Mouse (Mus musculus) hindbrain, embryonic 11.5 days (tissue): ENCODE results near the gene Zfp989. TPM values are rescaled to one million over a fixed set of nuclear protein-coding genes. Genes with fewer than 3 reads are reported as not detected.
"Not testable (repeated sequence)": the region's sequence is repeated elsewhere in the genome, so short reads cannot be mapped to it uniquely, and the experiment has no call there.

Source experiments
- ATAC-seq: fragments of 200-750 bp; cut with Nextera tagmentation; 2 replicates; pipeline ENCODE4 v1.8.0; 2017; ENCODE audit warnings: mild to moderate bottlenecking, moderate TSS enrichment, moderate library complexity; ENCODE audit not compliant: low FRiP score
- DNase-seq: peaks from one replicate; pipeline ENCODE4 v3.0.0-alpha.2; 2015; ENCODE audit warnings: low spot score
- H3K27ac ChIP-seq: fragments of 300-500 bp; sonication (generic); 2 replicates; pipeline ENCODE4 v1.5.1; 2014; ENCODE audit warnings: mild to moderate bottlenecking, low read depth, low read length
- H3K27me3 ChIP-seq: fragments of 300-500 bp; sonication (generic); 2 replicates; pipeline ENCODE4 v1.6.1; 2014; ENCODE audit warnings: mild to moderate bottlenecking, low read length, moderate library complexity, mixed read lengths; ENCODE audit not compliant: control insufficient read depth, insufficient read depth
- H3K36me3 ChIP-seq: fragments of 300-500 bp; sonication (generic); 2 replicates; pipeline ENCODE4 v1.6.1; 2014; ENCODE audit warnings: mild to moderate bottlenecking, low read length, moderate library complexity, mixed read lengths; ENCODE audit not compliant: control insufficient read depth, insufficient read depth
- H3K4me1 ChIP-seq: fragments of 300-500 bp; sonication (generic); replicated peaks from 2 replicates; pipeline ENCODE4 v1.6.1; 2014; ENCODE audit warnings: low read length, mixed read lengths; ENCODE audit not compliant: control insufficient read depth, insufficient read depth
- H3K4me2 ChIP-seq: fragments of 300-500 bp; sonication (generic); replicated peaks from 2 replicates; pipeline ENCODE4 v1.6.1; 2014; ENCODE audit warnings: mild to moderate bottlenecking, low read depth, low read length
- H3K4me3 ChIP-seq: fragments of 300-500 bp; sonication (generic); 2 replicates; pipeline ENCODE4 v1.5.1; 2014; ENCODE audit warnings: low read depth, low read length
- H3K9ac ChIP-seq: fragments of 300-500 bp; sonication (generic); 2 replicates; pipeline ENCODE4 v1.6.1; 2014; ENCODE audit warnings: low read depth, low read length
- H3K9me3 ChIP-seq: fragments of 300-500 bp; sonication (generic); 2 replicates; pipeline ENCODE4 v1.6.1; 2016; ENCODE audit warnings: low read length; ENCODE audit not compliant: control insufficient read depth
- WGBS: fragments of 180-500 bp; shearing (Covaris S2); extraction: QIAGEN DNeasy Blood & Tissue Kit; methylation state at CpG from one replicate; pipeline ENCODE4 v1.1.7; 2014; 5-methylcytosine and 5-hydroxymethylcytosine counted together
- polyA plus RNA-seq: library from polyadenylated mRNA; unstranded; fragments of >200 nt; fragmentation: Nextera tagmentation; extraction: Ambion mirVana; gene quantifications from 2 replicates; pipeline ENCODE4 v1.2.1, GENCODE M21; 2014

Zfp989 gene
- not detected in 2 replicates for polyA plus RNA-seq

- not testable (repeated sequence) for H3K27me3 ChIP-seq, H3K4me1 ChIP-seq, H3K9me3 ChIP-seq, H3K4me3 ChIP-seq, ATAC-seq, DNase-seq, H3K4me2 ChIP-seq, H3K27ac ChIP-seq, H3K36me3 ChIP-seq, H3K9ac ChIP-seq
- WGBS, result 93% methylated on average over 4 of the region's 5 CpGs
Measured at GRCm38 (mm10) chr4:146971757-146972156, at the start of gene Zfp989. Zfp989 (plus strand) TSS chr4:146971976.

DNA sequence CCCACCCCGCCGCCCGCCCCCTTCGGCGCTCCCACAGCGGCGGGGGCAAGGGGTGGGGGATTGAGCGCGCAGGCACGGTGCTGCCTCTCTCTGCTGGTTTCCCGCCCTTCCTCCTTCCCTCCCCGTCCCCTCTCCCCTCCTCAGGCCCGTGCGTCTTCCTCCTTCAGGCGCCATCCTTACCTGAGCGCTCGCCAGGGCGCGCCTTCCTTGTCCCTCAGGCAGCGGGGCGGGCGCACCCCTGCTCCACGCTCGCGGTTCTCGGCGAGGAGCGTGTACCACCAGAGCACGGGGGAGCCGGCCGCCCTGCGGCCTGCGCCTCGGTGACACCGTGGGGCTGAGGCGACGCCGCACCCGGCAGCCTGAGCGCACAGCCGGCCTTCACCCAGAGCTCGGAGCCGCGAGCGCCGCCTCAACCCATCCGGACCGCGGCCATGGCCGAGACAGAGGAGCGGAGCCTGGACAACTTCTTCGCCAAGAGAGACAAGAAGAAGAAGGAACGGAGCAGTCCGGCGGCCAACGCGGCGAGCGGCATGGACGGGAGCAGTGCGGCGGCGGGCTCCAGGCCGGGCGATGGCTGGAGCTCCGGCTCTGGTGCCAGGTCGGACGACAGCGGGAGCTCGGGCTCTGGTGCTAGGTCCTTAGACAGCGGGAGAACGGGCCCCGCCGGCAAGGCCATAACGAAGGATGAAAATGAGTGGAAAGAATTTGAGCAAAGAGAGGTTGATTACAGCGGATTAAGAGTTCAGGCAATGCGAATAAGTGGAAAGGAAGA lies 39.3 kb upstream of the Zfp989 start:
- no peaks in the 10 kb centered on the region; the same call in 1 of the 2 replicates for H3K9me3 ChIP-seq
- DNase-seq, result peak; percentile 26
- no peaks in the 10 kb centered on the region for H3K4me1 ChIP-seq
- H3K4me2 ChIP-seq, result peak overlapping the region; percentile 46
- 0 out of 2 replicates have a peak, but pooled peaks cover 7% of the 10 kb centered on the region for H3K27me3 ChIP-seq
- peak; percentile 78 for ATAC-seq
- 8% methylated on average over 74 of the region's 77 CpGs for WGBS
- H3K9ac ChIP-seq, result peak overlapping the region; percentile 7; the same call in 1 of the 2 replicates
- H3K36me3 ChIP-seq, result no peaks in the 10 kb centered on the region
- H3K27ac ChIP-seq, result no peak overlapping the region
- H3K4me3 ChIP-seq, result peak overlapping the region; percentile 33

GRCm38 (mm10) chr4:146941691-146942090 lies 30.1 kb upstream of the Zfp989 start:
- 58% methylated on average over 32 of the region's 32 CpGs for WGBS

DNA sequence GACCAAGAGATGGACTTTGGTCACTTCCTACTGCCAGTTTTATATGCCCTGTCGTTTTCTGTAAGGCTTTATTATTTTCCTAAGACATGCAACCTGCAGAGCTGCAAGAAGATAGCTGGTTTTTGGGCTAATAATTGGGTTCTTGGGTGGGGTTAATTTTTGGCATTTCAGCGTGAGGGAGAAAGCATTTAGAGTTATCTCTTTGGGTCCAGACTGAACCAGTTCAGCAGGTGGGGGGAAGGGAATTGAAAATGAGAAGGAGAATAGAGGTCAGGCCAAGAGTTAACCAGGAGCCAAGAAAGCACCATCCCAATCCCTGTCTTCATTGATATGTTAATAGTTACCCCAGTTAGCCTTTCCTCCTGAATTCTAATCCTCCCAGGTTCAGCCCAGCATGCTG lies 4.8 kb downstream of the Zfp989 start:
- ATAC-seq, H3K9ac ChIP-seq, H3K4me2 ChIP-seq, H3K36me3 ChIP-seq, H3K27me3 ChIP-seq, H3K9me3 ChIP-seq, H3K4me3 ChIP-seq, DNase-seq, H3K4me1 ChIP-seq, H3K27ac ChIP-seq: not testable (repeated sequence)
- 17% methylated on average over 2 of the region's 2 CpGs for WGBS

More at GRCm38 (mm10) chr4:146941691-146942090, 30.1 kb upstream of the Zfp989 start:
- H3K9me3 ChIP-seq, H3K4me3 ChIP-seq, H3K4me1 ChIP-seq, H3K27me3 ChIP-seq, H3K36me3 ChIP-seq, DNase-seq, H3K4me2 ChIP-seq, H3K27ac ChIP-seq, H3K9ac ChIP-seq, ATAC-seq: not testable (repeated sequence)

DNA sequence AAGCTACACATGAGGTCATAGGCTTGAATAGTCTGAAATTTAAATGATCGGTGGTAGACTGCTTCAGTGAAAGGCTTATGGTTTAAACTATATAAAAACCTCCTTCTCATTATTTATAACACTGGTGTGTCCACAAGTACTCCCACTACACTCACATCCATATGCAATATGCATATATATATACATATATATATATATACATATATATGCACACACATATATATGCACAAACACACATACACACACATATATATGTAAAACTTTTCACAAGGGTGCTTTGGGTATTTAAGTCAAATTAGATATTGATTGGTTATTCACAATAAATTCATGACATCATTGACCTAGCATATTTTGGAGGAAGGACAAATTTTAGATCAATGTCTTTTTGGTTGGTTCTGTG lies 46.6 kb downstream of the Zfp989 start:
- WGBS, result no CpG with 5 or more reads among the region's 1 CpGs
- not testable (repeated sequence) for H3K9ac ChIP-seq, H3K27me3 ChIP-seq, H3K27ac ChIP-seq, H3K36me3 ChIP-seq, H3K9me3 ChIP-seq, H3K4me3 ChIP-seq, DNase-seq, H3K4me1 ChIP-seq, H3K4me2 ChIP-seq
- peak; percentile 56; the same call in 1 of the 2 replicates for ATAC-seq

DNA sequence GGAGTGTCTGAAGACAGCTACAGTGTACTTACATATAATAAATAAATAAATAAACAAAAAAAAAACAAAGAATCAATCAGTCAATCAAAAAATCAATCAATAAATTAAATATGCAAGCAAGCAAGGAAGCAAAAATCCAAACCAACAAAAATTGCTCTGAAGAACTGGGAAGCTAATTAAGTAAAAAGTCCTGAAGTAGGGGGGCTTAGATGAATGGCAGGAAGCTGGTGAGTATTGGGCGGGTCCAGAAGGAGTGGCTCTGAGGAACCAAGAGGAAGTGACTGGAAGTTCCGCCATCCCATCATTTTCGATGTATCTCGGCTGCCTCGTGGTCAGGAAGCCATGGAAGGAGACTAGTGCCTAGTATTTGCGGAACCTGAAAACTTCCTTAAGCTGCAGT lies 49.8 kb downstream of the Zfp989 start, which contains the start of gene Rex2:
Gene Rex2, plus strand, starts transcription at position 301 of the 400 bp plus-strand sequence.
- WGBS, result no CpG with 5 or more reads among the region's 6 CpGs

GRCm38 (mm10) chr4:147026374-147026773 lies 54.6 kb downstream of the Zfp989 start:
- not testable (repeated sequence) for H3K9me3 ChIP-seq, H3K4me1 ChIP-seq, H3K36me3 ChIP-seq, ATAC-seq, H3K4me2 ChIP-seq, H3K9ac ChIP-seq, DNase-seq, H3K27ac ChIP-seq, H3K4me3 ChIP-seq, H3K27me3 ChIP-seq
- 65% methylated on average over 1 of the region's 1 CpGs for WGBS

More for the DNA sequence above, 49.8 kb downstream of the Zfp989 start, which contains the start of gene Rex2:
- H3K9ac ChIP-seq, H3K27me3 ChIP-seq, DNase-seq, ATAC-seq, H3K4me1 ChIP-seq, H3K36me3 ChIP-seq, H3K4me2 ChIP-seq, H3K4me3 ChIP-seq, H3K27ac ChIP-seq, H3K9me3 ChIP-seq: not testable (repeated sequence)

GRCm38 (mm10) chr4:147031308-147032036 lies 59.7 kb downstream of the Zfp989 start:
- H3K4me2 ChIP-seq, H3K27me3 ChIP-seq, H3K27ac ChIP-seq, H3K36me3 ChIP-seq, H3K4me3 ChIP-seq, H3K4me1 ChIP-seq, H3K9me3 ChIP-seq, DNase-seq, H3K9ac ChIP-seq: not testable (repeated sequence)
- 97% methylated on average over 1 of the region's 2 CpGs for WGBS
- ATAC-seq, result peak; percentile 51; the same call in 1 of the 2 replicates
